Mouse (Mus musculus): ENCODE measurements at regions not wholly inside any gene's neighbourhood (a gene's known extent, or its start where the extent isn't known, plus 50 kb on each side); places are given as distances from the start of the nearest gene placed in this dataset.

DNA sequence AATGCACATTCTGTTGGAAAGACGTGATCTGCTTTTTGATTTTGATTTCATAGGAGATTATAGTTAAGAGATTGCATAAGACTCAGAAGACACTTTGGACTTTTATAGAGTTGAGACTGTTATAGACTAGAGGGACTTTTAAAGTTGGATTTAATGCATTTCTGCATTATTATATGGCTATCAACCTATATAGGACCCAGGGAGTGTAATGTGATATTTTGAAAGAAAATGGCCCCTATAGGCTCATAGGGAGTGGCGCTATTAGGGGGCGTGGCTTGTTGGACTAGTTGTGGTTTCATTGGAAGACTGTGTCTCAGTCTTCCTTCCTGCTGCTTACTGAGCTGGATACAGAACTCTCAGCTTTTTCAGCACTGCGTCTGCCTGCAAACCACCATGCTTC is 186.9 kb upstream of the Igfbp7 start:
- no peaks in the 10 kb centered on the region for H3K36me3 ChIP-seq (ENCODE audit: control insufficient read depth, insufficient read depth)

GRCm38 (mm10) chr5:77589252-77589651 is 181.4 kb upstream of the Igfbp7 start:
- Histone ChIP-seq H3K79me3 (ENCODE audit: low read depth) (no peaks in the 10 kb centered on the region), H3K4me3 (ENCODE audit: insufficient read depth, poor library complexity, severe bottlenecking) (no peak overlapping the region), H3K36me3 (ENCODE audit: control insufficient read depth, insufficient read depth) (no peaks in the 10 kb centered on the region), H3K27me3 (ENCODE audit: control insufficient read depth, insufficient read depth, insufficient read length) (no peaks in the 10 kb centered on the region), H3K79me2 (ENCODE audit: control insufficient read depth, insufficient read depth) (no peaks in the 10 kb centered on the region), H3ac (ENCODE audit: control insufficient read depth, insufficient read length, low read depth) (no peak overlapping the region)
- TF ChIP-seq FOSL1 (IDR thresholded peaks at IDR 0.05; ENCODE audit: insufficient read depth, low read length, poor library complexity, severe bottlenecking) (no peak), MYOG (IDR thresholded peaks at IDR 0.05; ENCODE audit: control insufficient read depth, extremely low read depth, insufficient read length) (no peak), MAX (IDR thresholded peaks at IDR 0.05) (no peak), MYOD1 (IDR thresholded peaks at IDR 0.05; ENCODE audit: control insufficient read depth, insufficient read length, low read depth) (no peak), CTCF (IDR thresholded peaks at IDR 0.05; ENCODE audit: control insufficient read depth, insufficient read depth, insufficient read length) (no peak), CEBPB (IDR thresholded peaks at IDR 0.05; ENCODE audit: low read depth) (no peak), USF1 (IDR thresholded peaks at IDR 0.05; ENCODE audit: low read depth) (no peak)

More for the DNA sequence above, 186.9 kb upstream of the Igfbp7 start:
- Histone ChIP-seq H3ac (ENCODE audit: control insufficient read depth, insufficient read length, low read depth) (no peak overlapping the region), H3K4me3 (ENCODE audit: insufficient read depth, poor library complexity, severe bottlenecking) (no peak overlapping the region), H3K79me2 (ENCODE audit: control insufficient read depth, insufficient read depth) (no peaks in the 10 kb centered on the region), H3K79me3 (ENCODE audit: low read depth) (no peaks in the 10 kb centered on the region), H3K27me3 (ENCODE audit: control insufficient read depth, insufficient read depth, insufficient read length) (no peaks in the 10 kb centered on the region)
- no peak for TF ChIP-seq MAX (IDR thresholded peaks at IDR 0.05)
- TF ChIP-seq MYOD1 (IDR thresholded peaks at IDR 0.05; ENCODE audit: control insufficient read depth, insufficient read length, low read depth) = no peak
- TF ChIP-seq MYOG (IDR thresholded peaks at IDR 0.05; ENCODE audit: control insufficient read depth, extremely low read depth, insufficient read length) = no peak
- no peak for TF ChIP-seq USF1 (IDR thresholded peaks at IDR 0.05; ENCODE audit: low read depth)
- no peak for TF ChIP-seq CTCF (IDR thresholded peaks at IDR 0.05; ENCODE audit: control insufficient read depth, insufficient read depth, insufficient read length)
- TF ChIP-seq CEBPB (IDR thresholded peaks at IDR 0.05; ENCODE audit: low read depth) = no peak
- TF ChIP-seq FOSL1 (IDR thresholded peaks at IDR 0.05; ENCODE audit: insufficient read depth, low read length, poor library complexity, severe bottlenecking) = no peak

GRCm38 (mm10) chr5:77581702-77582101 is 173.9 kb upstream of the Igfbp7 start:
- H3K4me3 ChIP-seq (ENCODE audit: insufficient read depth, poor library complexity, severe bottlenecking) = no peak overlapping the region
- H3ac ChIP-seq (ENCODE audit: control insufficient read depth, insufficient read length, low read depth) = no peak overlapping the region
- no peaks in the 10 kb centered on the region for H3K36me3 ChIP-seq (ENCODE audit: control insufficient read depth, insufficient read depth)
- no peaks in the 10 kb centered on the region for H3K79me3 ChIP-seq (ENCODE audit: low read depth)
- TF ChIP-seq FOSL1 (IDR thresholded peaks at IDR 0.05; ENCODE audit: insufficient read depth, low read length, poor library complexity, severe bottlenecking) = no peak
- no peak for TF ChIP-seq CTCF (IDR thresholded peaks at IDR 0.05; ENCODE audit: control insufficient read depth, insufficient read depth, insufficient read length)
- no peak for TF ChIP-seq MYOD1 (IDR thresholded peaks at IDR 0.05; ENCODE audit: control insufficient read depth, insufficient read length, low read depth)
- no peak for TF ChIP-seq CEBPB (IDR thresholded peaks at IDR 0.05; ENCODE audit: low read depth)
- TF ChIP-seq MAX (IDR thresholded peaks at IDR 0.05) = no peak
- no peak for TF ChIP-seq MYOG (IDR thresholded peaks at IDR 0.05; ENCODE audit: control insufficient read depth, extremely low read depth, insufficient read length)
- no peak for TF ChIP-seq USF1 (IDR thresholded peaks at IDR 0.05; ENCODE audit: low read depth)
- no peaks in the 10 kb centered on the region for H3K27me3 ChIP-seq (ENCODE audit: control insufficient read depth, insufficient read depth, insufficient read length)
- no peaks in the 10 kb centered on the region for H3K79me2 ChIP-seq (ENCODE audit: control insufficient read depth, insufficient read depth)

DNA sequence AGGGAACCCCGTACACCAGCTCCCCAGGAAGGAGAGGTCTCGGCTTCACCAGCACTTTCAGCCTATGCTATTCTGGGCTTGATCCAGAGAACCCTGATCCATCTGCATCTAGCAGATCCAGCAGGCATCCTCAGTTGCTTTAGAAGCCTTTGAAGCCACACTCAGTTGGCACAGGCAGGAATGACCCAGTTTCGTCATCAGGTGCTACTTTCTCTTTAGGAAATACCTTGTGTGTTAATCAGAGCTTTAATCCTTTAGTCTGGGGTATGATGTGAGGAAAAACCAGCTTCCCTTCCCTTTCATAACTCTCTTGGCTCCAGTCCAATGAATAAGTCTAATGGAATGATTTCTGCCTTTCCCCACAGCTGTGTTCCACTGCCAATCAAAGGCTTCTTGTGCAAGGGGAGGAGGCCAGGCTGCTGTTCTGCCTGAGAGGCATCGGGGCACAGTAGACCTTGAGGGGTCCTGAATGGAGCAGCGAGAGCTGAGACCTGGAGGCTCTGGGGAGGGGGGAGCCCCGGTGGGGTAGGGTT is 173.3 kb upstream of the Igfbp7 start:
- Histone ChIP-seq H3K4me3 (ENCODE audit: insufficient read depth, poor library complexity, severe bottlenecking) (no peak overlapping the region), H3K79me2 (ENCODE audit: control insufficient read depth, insufficient read depth) (no peaks in the 10 kb centered on the region), H3ac (ENCODE audit: control insufficient read depth, insufficient read length, low read depth) (no peak overlapping the region), H3K27me3 (ENCODE audit: control insufficient read depth, insufficient read depth, insufficient read length) (no peaks in the 10 kb centered on the region), H3K36me3 (ENCODE audit: control insufficient read depth, insufficient read depth) (no peaks in the 10 kb centered on the region), H3K79me3 (ENCODE audit: low read depth) (no peaks in the 10 kb centered on the region)
- TF ChIP-seq MAX (IDR thresholded peaks at IDR 0.05) (no peak), USF1 (IDR thresholded peaks at IDR 0.05; ENCODE audit: low read depth) (no peak), MYOD1 (IDR thresholded peaks at IDR 0.05; ENCODE audit: control insufficient read depth, insufficient read length, low read depth) (peak; percentile 51)

- no peak for TF ChIP-seq CEBPB (IDR thresholded peaks at IDR 0.05; ENCODE audit: low read depth)
- TF ChIP-seq MAX (IDR thresholded peaks at IDR 0.05) = no peak
- TF ChIP-seq CTCF (IDR thresholded peaks at IDR 0.05; ENCODE audit: control insufficient read depth, insufficient read depth, insufficient read length) = no peak
- no peak for TF ChIP-seq MYOG (IDR thresholded peaks at IDR 0.05; ENCODE audit: control insufficient read depth, extremely low read depth, insufficient read length)
- TF ChIP-seq USF1 (IDR thresholded peaks at IDR 0.05; ENCODE audit: low read depth) = no peak
- TF ChIP-seq FOSL1 (IDR thresholded peaks at IDR 0.05; ENCODE audit: insufficient read depth, low read length, poor library complexity, severe bottlenecking) = no peak
- Histone ChIP-seq H3ac (ENCODE audit: control insufficient read depth, insufficient read length, low read depth) (no peak overlapping the region), H3K36me3 (ENCODE audit: control insufficient read depth, insufficient read depth) (no peaks in the 10 kb centered on the region), H3K79me2 (ENCODE audit: control insufficient read depth, insufficient read depth) (no peaks in the 10 kb centered on the region), H3K27me3 (ENCODE audit: control insufficient read depth, insufficient read depth, insufficient read length) (no peaks in the 10 kb centered on the region), H3K4me3 (ENCODE audit: insufficient read depth, poor library complexity, severe bottlenecking) (no peak overlapping the region), H3K79me3 (ENCODE audit: low read depth) (no peaks in the 10 kb centered on the region)
Observed at GRCm38 (mm10) chr5:77579826-77580745, 172.2 kb upstream of the Igfbp7 start.
